Mouse (Mus musculus) frontal cortex, postnatal 10 days (tissue): ENCODE measurements around the gene Bod1l.

Source experiments
- DNase-seq, 2 experiments: peaks; one replicate each; pipeline ENCODE4 v3.0.0; 2022; ENCODE audit warnings: low spot score in 2 of 2, mixed read lengths in 1 of 2

Bod1l gene

GRCm38 (mm10) chr5:41801622-41802021 lies 42.5 kb downstream of the Bod1l start:
- no peak for DNase-seq

- no peak for DNase-seq
Observed at GRCm38 (mm10) chr5:41794434-41794833, 49.7 kb downstream of the Bod1l start.

GRCm38 (mm10) chr5:41790517-41790916 lies 53.6 kb downstream of the Bod1l start:
- DNase-seq: no peak

GRCm38 (mm10) chr5:41788877-41789276 lies 55.2 kb downstream of the Bod1l start:
- DNase-seq: no peak

GRCm38 (mm10) chr5:41781890-41782289 lies 62.2 kb downstream of the Bod1l start:
- no peak for DNase-seq

GRCm38 (mm10) chr5:41780026-41780425 lies 64.1 kb downstream of the Bod1l start:
- DNase-seq: no peak

- no peak for DNase-seq
Observed at GRCm38 (mm10) chr5:41775728-41776127, 68.4 kb downstream of the Bod1l start.

GRCm38 (mm10) chr5:41775273-41775672 lies 68.8 kb downstream of the Bod1l start:
- no peak for DNase-seq

- peak; percentile 53 to 85 for DNase-seq
Observed at GRCm38 (mm10) chr5:41768382-41769040, 75.6 kb downstream of the Bod1l start.

- DNase-seq: no peak
Observed at GRCm38 (mm10) chr5:41767296-41768200, 76.6 kb downstream of the Bod1l start.

- no peak for DNase-seq
Observed at GRCm38 (mm10) chr5:41766406-41767010, 77.6 kb downstream of the Bod1l start.

GRCm38 (mm10) chr5:41765626-41766405 lies 78.3 kb downstream of the Bod1l start:
- DNase-seq: no peak

GRCm38 (mm10) chr5:41763731-41764721 lies 80.1 kb downstream of the Bod1l start, which contains the start of gene Nkx3-2:
Nkx3-2 (minus strand) TSS chr5:41764501.
- no peak for DNase-seq

- DNase-seq: no peak
Observed at GRCm38 (mm10) chr5:41762947-41763730, 81.0 kb downstream of the Bod1l start.

- DNase-seq: no peak
Observed at GRCm38 (mm10) chr5:41762141-41762946, 81.8 kb downstream of the Bod1l start.

GRCm38 (mm10) chr5:41761509-41762140 lies 82.5 kb downstream of the Bod1l start:
- no peak for DNase-seq

- DNase-seq: no peak
Observed at GRCm38 (mm10) chr5:41760831-41761508, 83.1 kb downstream of the Bod1l start.

GRCm38 (mm10) chr5:41760071-41760470 lies 84.0 kb downstream of the Bod1l start:
- no peak for DNase-seq
